Mouse (Mus musculus) adrenal gland, postnatal 0 days (tissue): ENCODE data around the gene Spata20. TPM values are rescaled to one million over a fixed set of nuclear protein-coding genes. Genes with fewer than 3 reads are reported as not detected.

Experiments
- polyA plus RNA-seq: library from polyadenylated mRNA; unstranded; fragments of >200 nt; fragmentation: Nextera tagmentation; extraction: Ambion mirVana; gene quantifications from 2 replicates; pipeline ENCODE4 v1.2.1, GENCODE M21; 2015

Spata20 gene
- 0.08 TPM in 1 of 2 replicates, not detected in the other for polyA plus RNA-seq

DNA sequence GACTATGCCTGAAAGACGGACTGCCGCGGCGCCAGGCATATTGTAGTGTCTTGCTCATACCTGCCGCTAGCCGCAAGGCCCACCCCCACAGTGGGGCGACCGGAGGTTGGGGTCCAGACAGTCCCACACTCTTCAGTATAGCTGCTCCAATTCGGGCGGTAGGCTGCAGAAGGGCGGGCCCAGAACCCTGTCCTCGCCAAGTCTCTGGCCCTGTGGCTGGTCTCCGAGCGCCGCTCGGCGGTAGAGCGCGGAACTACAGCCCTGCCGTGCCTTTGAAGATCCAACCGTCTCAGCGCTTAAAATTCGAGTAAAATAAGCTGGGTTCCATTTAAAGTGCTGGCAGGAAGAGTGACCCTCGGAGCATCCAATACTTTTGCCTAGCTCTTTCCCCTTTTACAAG lies at the start of gene Spata20:
TSS of gene Spata20 (minus strand) at position 179 of the 400 bp plus-strand sequence.

GRCm38 (mm10) chr11:94521219-94521843 lies 35.4 kb upstream of the Spata20 start, which contains the start of gene Mycbpap:
Mycbpap (minus strand) TSS chr11:94521742.

DNA sequence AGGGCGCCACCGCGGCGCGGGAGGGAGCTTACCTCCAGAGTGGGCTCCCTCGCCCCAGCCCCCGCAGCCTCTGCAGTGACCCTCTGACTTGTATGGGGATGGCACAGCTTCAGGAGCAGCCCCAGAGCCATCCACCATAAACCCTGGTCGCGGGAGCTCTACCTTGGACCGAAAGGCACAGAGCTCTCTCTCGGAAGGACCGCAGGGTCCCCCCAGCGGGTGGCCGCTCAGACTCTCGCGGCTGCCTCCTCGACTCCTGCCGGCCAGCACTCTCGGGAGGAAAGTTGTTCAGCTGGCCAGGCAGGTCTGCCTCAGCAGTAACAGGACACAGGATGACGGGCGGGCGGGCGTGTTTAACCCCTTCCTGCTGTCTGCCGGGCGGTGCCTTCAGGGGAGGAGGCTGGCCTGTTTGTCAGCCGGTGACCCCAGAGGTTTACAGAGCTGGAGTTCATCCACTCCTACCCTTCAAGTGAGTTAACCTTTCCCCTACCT lies 13.7 kb upstream of the Spata20 start, which contains the start of gene Epn3:
TSS of gene Epn3 (minus strand) at position 314 of the 492 bp plus-strand sequence.

DNA sequence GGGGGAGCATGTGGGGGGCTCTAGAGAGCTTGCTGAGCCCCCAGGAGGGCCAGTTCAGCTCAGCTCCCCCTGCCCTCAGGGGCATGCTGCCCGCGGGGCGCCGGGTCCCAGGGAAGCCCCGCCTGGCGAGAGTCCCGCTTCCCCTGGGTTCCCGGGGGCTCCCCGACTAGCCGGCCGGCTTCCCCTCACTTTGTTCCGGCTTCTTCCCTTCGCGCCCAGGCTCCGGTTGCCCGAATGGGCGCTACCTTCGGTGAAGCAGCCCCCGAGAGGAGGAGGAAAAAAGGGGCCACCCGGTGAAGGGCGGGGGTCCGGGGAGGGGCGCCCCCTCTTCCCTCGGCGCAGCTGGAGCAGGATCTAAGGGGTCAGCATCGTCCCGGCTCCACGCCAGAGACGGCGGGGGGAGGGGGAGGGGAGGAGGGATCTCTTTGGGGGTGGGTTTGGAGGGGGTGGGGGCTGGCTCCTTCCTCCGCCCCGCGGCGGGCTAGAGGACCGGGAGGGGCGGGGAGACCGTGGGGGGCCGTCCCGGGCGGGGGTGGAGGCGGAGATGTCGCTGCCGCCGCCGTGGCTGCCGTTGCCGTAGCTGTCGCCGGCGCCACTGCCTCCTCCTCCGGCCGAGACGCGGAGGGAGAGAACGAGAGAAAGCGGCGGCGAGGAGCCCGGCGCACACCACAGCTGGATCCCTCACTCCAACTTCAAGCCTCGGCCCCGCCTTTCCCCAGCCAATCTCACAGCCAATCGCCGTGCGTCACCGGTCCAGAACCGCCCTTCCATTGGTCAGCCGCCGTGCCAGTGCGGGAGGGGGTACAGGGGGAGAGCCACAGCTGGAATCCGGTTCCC lies 12.1 kb downstream of the Spata20 start, which contains the start of gene Cacna1g:
TSS of gene Cacna1g (minus strand) at position 492 of the 837 bp plus-strand sequence.

Other genes starting within 250 kb of the Spata20 start
- 2.5 and 4.1 TPM in 2 replicates for gene Wfikkn2, start 240.2 kb downstream of the Spata20 start, polyA plus RNA-seq
- gene Gm21885, start 204.3 kb downstream of the Spata20 start, polyA plus RNA-seq = 0.18 and 0.55 TPM in 2 replicates
- gene Luc7l3, start 164.2 kb downstream of the Spata20 start, polyA plus RNA-seq = 61.7 and 75.9 TPM in 2 replicates
- gene Ankrd40, start 158.2 kb downstream of the Spata20 start, polyA plus RNA-seq = 27.6 and 35.5 TPM in 2 replicates
- 4.8 and 5.8 TPM in 2 replicates for gene Abcc3, start 93.2 kb downstream of the Spata20 start, polyA plus RNA-seq
- gene Cacna1g, start 12.0 kb downstream of the Spata20 start, polyA plus RNA-seq = 1.8 and 1.9 TPM in 2 replicates
- gene Epn3, start 13.8 kb upstream of the Spata20 start, polyA plus RNA-seq = 6.0 and 12.5 TPM in 2 replicates
- 1.7 and 2.1 TPM in 2 replicates for gene Mycbpap, start 35.6 kb upstream of the Spata20 start, polyA plus RNA-seq
- 2.9 and 4.0 TPM in 2 replicates for gene Rsad1, start 63.1 kb upstream of the Spata20 start, polyA plus RNA-seq
- gene Chad, start 78.9 kb upstream of the Spata20 start, polyA plus RNA-seq = 0.27 and 0.63 TPM in 2 replicates
- 5.8 and 14.8 TPM in 2 replicates for gene Acsf2, start 115.7 kb upstream of the Spata20 start, polyA plus RNA-seq
- 56.7 and 86.4 TPM in 2 replicates for gene Lrrc59, start 143.6 kb upstream of the Spata20 start, polyA plus RNA-seq
- 200 and 258 TPM in 2 replicates for gene Mrpl27, start 167.6 kb upstream of the Spata20 start, polyA plus RNA-seq
- gene Eme1, start 167.8 kb upstream of the Spata20 start, polyA plus RNA-seq = 3.0 and 3.4 TPM in 2 replicates
- gene Xylt2, start 191.3 kb upstream of the Spata20 start, polyA plus RNA-seq = 16.6 and 17.5 TPM in 2 replicates
- 0.30 and 1.1 TPM in 2 replicates for gene Gm11541, start 218.3 kb upstream of the Spata20 start, polyA plus RNA-seq